Mouse (Mus musculus) adrenal gland (tissue): ENCODE data around the gene Gpank1.

Experiments
- intact Hi-C: fragments of 180-260 bp; cut with DNase I; formaldehyde crosslinking; loops from one replicate; pipeline ENCODE4 v1.15.1; 2025

The Gpank1 gene

GRCm38 (mm10) chr17:35158850-35159593 lies 37.8 kb downstream of the Gpank1 start:
- intact Hi-C loops: no loop called here

DNA sequence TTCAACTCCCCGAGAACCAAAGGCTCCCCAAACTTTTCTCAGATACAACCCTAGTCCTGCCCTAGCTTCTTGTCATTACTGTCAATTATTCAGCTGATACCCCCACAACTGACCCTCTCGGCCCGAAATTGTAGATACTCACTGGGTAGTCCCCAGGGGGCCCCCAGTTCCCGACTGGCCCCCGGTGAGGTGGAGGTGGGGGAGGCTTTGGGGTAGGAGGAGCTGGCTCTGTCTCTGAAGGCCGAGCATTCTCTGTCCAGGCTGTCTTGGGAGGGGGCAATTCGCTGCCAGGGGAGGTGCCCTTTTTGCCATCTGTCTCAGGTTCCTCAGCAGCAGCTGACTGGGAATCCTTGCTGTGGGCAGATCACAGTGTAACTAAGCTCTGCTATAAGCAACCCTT lies 38.4 kb downstream of the Gpank1 start:
- intact Hi-C loops: no loop called here

- intact Hi-C loops: no loop called here
Observed at GRCm38 (mm10) chr17:35161421-35161820, 40.2 kb downstream of the Gpank1 start.

DNA sequence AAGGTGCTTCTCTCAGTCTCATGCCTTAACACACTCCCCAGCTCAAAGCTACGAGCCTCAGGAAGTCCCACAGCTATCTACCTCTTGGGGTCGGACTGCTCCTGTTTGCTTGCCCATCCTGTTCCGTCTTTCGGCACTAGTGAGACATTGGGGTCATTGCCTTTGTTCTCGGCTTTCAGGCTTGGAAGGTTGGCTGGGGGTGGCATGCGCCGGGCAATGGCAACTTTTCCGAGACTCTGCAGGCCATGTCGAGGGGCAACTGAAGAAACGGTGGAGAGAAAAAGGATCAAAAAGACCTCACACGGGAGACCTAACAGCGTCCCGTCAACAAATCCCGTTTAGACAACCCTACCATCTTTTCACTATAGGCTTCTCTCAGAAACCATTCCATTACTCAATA lies 40.9 kb downstream of the Gpank1 start:
- intact Hi-C loops: no loop called here

- intact Hi-C loops: no loop called here
Observed at GRCm38 (mm10) chr17:35162730-35163129, 41.5 kb downstream of the Gpank1 start.

GRCm38 (mm10) chr17:35163326-35164081 lies 42.2 kb downstream of the Gpank1 start:
- intact Hi-C loops: no loop called here

GRCm38 (mm10) chr17:35164218-35164567 lies 42.9 kb downstream of the Gpank1 start:
- intact Hi-C loops: no loop called here

DNA sequence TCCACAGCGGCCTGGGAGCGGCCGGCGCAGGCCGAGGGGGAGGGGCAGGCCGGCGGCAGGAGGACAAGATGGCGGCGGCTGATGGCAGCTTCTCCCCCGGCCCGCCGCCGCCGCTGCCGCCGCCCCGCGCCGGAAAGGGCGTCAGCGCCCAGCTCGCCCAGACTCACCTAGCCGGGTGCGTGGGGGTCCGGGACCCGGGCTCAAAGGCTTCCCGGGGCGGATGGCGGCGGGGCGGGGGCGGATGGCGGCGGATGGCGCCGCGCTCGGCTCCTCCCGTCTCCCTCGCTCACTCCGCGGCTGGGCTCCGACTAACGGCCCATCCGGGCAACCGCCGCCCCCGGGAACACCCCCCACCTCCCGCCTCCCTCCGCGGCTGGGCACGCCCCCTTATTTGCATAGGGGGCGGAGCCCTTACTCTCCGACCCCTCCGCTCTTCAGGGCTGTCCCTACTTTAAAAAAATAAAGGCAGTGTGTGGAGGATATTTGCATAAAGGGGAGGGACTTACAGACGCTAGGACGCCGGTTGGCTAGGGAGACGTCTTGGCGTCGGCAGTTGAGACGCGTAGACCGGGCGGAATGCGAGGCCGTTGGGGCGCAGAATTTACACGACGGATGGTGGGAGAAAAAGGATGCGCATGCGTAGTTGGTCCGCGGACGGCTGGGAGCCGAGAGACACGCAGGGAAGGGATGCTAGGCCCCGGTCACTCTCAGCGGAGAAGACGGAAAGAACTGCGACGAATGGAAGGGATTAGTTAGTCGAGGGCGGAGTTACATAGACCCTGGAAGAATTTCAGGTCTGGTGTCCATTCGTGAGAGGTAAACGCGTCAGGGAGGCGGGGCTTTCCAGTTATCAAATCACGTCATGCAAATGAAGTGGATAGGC lies 43.6 kb downstream of the Gpank1 start, which contains the start of gene Prrc2a:
TSS of gene Prrc2a (minus strand) at position 330 of the 883 bp plus-strand sequence.
- intact Hi-C loops: no loop called here

GRCm38 (mm10) chr17:35165451-35166155 lies 44.3 kb downstream of the Gpank1 start:
- intact Hi-C loops: no loop called here

DNA sequence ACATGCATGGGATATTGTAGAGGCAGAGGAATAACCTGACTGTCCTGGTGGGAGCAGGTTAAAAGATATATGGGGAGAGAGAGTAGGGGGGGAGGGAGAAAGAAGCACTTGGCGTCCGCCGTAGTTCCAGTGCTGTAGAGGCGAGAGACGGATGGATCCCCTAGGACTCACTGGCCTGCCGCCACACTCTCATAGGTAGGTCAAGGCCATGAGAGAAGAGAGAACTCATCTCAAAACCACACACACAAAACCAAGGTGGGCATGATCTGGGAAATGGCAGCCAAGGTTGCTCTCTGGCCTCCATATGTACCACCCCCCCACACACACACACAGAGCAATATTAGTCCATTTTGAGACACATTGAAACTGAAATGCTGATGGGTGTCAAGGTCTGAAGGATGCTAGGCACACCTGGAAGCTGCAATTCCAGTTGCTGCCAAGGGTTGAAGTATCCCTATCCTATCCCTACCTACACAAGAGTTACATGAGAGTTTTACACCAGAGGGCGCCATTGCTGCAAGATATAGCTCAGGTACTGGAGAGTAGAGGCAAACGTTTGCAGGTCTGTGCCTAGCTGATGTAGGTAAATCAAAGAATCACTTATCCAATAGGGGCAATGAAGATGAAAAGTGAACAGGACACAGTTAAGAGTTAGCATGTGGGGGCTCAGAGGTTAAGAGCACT lies 45.2 kb downstream of the Gpank1 start:
- intact Hi-C loops: no loop called here

GRCm38 (mm10) chr17:35167794-35168193 lies 46.5 kb downstream of the Gpank1 start:
- intact Hi-C loops: no loop called here

GRCm38 (mm10) chr17:35168541-35169207 lies 47.4 kb downstream of the Gpank1 start:
- intact Hi-C loops: no loop called here

- intact Hi-C loops: no loop called here
Observed at GRCm38 (mm10) chr17:35172445-35173234, 51.4 kb downstream of the Gpank1 start.

GRCm38 (mm10) chr17:35173329-35173728 lies 52.1 kb downstream of the Gpank1 start:
- intact Hi-C loops: no loop called here
